Mouse (Mus musculus) regulatory T cell (primary cell): ENCODE results near the gene Ifitm7.

Experiments
- in situ Hi-C: fragments of 300-600 bp; cut with MboI, MseI; formaldehyde crosslinking; loops from one replicate; pipeline ENCODE4 v1.15.1; 2025; ENCODE audit warnings: high pct_unique_total_duplicates

Ifitm7 gene

DNA sequence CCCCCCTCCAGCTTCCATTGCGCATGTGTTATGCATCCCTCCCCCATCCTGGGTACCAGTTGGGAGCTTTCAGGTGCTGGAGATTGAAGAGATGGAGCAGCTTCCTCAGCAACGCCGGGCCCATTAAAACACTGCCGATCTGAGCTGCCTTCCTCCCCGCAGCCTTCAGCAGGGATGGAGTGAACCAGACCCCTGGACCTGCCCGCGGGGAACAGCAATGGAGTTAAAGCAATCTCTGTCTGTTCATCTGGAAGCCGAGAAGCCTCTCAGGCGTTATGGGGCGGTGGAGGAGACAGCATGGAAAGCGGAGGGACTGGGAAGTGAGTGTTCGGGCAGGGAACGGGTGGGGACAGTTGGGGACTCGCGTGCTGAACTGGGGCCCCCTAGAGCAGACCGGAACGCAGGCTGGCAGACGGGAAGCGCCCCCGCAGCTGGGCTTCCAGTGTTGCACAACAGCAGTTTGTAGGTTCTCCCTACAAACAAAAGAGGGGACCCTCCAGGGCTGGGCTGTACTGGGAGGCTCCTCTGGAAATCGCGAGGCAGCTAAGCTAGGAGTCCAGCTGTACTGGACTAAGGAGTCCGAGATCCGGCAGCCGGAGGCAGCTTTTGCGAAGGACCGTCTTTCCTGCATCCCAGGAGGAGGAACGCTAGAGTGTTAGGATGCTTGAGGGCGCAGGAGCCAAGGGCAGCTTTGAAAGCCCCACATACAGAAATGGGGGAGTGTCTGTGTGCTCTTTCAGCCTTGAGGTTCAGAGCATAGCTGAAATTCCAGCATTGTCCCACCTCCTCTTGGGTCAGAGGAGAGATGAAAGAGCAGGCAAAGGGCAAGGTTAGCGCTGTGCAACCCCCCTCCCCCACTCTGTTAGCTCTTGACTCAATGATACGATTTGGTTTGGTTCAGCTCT lies at the start of gene Ifitm7, which contains the start of gene 2900011O08Rik:
Gene Ifitm7, minus strand, starts transcription at position 315 of the 905 bp plus-strand sequence.
Gene 2900011O08Rik, plus strand, starts transcription at position 31 of the 905 bp plus-strand sequence.
- in situ Hi-C loops = loop anchor here (25.0 kb wide), 1 partner anchor 925 kb away; no protein-coding TSS in a partner anchor

DNA sequence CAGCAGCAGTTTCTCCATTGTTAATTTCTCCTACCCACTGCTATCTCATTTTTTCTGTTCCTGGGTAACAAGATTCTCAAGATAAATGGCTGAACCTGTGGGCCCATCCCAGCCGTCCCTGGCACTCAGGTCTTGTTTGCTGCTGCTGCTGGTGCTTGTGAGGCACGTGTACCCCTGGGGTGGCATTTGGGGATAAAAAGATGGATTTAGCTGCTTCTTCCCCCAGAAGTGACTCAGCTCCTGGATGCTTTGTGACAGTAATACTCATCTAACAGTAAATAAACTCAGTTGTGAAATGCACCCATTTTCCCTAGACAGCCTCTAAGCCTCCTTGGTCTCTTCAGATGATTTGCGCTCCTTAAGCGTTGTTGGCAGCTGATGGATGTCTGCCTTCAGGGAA lies 46.4 kb upstream of the Ifitm7 start:
- in situ Hi-C loops = no loop called here

DNA sequence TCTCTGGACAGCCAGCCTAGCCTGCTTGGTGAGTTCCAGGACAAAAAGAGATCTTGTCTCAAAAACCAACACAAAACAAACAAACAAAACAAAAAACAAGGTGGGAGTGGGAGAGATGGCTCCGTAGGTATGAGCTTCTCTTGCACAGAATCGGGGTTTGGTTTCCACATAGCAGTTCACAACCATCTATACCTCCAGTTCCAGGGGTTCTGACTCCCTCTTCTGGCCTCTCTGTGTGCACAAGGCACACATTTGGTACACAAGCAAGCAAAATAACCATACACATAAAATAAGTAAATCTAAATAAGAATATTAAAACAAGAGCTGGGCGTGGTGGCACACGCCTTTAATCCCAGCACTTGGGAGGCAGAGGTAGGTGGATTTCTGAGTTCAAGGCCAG lies 44.0 kb upstream of the Ifitm7 start:
- in situ Hi-C loops = no loop called here

DNA sequence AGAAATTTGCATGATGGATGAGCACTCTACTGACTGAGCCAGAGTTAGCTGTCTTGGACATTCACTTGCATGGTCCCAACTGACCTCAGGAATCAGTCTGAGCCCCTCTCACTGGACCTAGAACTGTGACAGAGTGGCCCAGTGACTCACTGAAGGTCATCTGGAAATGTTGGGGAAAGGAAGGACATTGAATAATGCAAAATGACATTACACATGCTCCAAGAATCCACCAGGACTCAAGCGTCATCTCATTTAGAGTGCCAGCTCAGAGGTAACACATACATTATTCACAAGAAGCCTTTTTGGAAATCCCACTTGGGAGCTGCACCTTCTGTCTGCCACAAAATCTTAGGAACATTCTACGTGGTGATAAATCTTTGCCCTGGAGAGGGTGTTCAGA lies 43.2 kb upstream of the Ifitm7 start:
- in situ Hi-C loops = no loop called here

DNA sequence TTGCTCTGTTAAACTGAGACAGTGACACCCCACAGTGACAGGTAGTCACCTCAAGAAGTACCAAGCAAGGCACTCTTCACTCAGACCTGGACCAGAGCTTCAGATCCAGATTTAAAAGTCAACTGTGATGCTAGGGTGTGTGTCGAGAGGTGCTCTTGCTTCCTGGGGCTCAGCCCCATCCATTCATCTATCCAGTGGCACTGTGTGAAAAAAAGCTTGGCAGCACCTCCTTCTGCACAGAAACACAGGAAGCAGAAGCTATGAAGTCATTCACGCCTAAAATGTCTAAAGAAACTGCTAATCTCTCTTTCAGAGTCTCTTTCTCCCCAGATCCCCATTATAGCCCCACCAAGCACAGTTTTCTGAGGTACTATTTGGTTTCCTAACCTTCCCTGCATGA lies 42.4 kb upstream of the Ifitm7 start:
- in situ Hi-C loops = no loop called here

DNA sequence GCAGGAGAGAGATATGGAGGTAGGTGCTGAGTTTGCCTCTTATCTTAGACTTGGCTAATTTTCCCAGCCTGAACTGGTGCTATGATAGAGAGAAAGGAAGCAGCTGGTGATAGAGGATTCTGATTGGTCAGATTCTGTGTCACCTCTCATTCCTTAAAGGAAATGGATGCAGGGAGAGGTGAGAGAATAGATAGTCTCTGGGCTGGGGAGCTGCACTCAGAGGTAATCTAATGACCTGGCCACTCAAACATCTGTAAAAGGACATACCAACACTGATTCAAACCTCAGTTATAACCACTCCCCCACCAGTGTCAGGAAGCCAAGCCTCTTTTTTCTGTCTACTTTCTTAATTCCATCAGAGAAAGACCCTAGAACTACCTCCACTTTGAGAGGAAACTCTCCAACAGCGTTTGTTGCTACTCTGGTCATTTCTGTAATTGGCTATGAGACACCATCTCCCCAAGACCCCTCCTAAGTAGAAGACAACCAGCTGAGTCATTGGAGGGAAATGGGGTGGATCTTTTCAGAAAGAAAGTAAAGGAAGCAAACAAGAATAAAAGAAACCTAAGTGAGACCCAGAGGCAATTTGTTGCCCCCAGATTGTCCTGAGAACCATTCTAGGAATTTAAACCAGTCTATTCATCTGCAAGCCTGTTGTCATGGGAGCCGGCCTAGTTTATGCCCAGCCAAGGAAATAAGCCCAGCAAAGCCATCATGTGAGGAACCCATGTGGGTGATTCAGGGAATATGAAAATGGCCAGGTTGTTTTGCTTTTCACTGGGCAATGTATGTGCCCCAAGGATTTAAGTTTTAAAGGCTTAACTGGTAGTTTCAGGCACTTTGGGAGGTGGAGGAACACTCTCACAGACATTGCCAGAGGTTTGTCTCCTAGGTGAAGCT lies 38.7 kb upstream of the Ifitm7 start:
- in situ Hi-C loops = no loop called here

DNA sequence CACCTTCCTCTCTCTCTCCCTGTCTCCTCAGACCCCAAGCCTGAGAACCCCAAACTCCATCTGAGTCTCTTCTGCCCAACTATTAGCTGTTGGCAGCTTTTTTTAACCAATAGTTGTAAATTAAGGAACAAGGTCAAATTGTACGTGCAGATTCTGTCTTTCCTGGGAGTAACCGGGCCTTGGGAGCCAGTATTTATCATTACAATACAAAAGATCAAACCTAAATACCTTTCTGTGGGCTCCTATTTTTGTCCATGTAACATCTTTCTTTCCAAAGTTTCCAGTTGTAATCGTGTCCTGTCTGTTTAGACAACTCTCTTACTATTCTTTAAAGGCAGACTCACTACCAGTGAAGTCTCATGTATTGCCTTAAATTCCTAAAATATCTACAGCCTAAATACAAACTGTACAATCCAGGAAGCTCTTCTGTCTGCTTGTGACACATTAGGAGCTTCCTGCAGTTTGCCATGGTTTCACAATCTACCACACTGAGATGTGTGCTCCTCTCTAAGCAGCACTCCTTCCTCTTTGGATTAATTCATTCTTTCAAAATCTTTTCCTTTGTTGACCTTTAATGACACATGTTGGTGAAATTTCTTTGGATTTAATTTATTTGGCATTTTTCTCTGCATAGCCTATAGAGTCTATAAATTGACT lies 34.6 kb upstream of the Ifitm7 start:
- in situ Hi-C loops = no loop called here

DNA sequence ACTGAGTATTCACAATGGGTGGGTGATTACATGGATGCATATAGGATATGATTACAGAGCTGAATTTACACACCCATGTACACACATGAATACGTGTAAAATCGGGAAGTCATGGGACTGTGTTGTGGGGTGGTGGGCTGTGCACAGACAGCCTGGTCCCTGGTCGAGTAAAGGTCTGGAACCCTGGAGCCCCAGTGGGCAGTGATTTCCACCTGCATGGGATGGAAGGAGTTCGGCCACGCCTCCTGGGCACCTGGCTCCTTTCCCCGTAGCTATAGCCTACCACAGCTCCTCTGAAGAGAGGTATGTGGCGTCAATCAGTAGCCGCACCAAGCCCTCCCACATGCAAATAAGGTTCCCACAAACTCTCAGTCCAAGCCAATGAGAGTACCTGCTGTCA lies 30.6 kb upstream of the Ifitm7 start:
- in situ Hi-C loops = no loop called here

DNA sequence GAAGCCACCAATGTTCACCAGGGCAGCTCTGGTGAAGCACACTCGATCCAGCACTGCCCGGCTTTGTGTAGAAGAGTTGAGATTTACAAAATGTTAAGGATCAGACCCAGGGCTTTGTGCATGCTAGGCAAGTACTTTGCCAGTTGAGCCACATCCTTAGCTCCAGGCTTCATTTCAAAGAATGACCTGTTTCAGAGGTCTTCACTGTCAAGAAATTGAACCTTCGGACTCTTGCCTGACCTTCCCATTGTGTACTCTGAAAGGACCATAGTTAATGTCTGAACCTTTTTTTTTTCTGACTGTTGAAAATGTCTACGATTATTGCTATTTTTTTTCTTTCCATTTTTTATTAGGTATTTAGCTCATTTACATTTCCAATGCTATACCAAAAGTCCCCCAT lies 23.3 kb upstream of the Ifitm7 start:
- in situ Hi-C loops = loop anchor here (10.0 kb wide), 1 partner anchor 765 kb away; no protein-coding TSS in a partner anchor

DNA sequence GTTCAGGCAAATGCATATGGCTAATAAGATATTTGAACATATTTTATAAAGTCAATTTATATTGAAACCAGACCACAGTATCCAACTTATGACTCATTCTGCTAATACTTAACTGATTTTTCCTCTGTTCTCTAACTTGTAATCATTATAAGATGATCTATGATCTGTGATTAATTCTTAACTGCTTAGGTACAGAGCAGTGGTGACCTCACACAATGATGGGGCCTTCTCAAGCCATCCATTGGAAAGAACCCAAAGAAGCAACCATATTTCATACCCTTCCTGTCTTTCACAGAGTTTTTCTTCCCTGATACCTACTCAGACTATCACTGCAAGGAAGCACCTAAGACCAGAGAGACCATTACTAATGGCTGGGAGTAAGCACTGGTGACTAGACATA lies 22.0 kb upstream of the Ifitm7 start:
- in situ Hi-C loops = loop anchor here (10.0 kb wide), 1 partner anchor 766 kb away; no protein-coding TSS in a partner anchor

DNA sequence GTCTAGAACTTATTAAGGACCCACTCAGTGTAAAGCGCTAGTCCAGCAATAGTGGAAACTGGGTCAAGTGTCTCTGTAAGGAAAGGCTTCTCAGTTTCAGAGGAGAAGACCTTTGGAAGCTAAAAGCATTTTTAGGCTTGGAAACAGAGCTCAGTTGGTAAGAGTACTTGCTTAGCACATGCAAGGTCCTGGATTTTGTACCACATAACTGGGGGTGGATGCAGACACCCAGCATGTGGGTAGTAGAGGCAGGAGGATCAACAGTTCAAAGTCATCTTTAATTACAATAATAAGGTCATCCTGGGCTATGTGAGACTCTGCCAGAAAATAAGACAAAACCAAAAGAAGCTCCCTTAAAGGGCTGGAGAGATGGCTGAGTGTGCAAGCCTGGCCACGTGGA lies 21.4 kb upstream of the Ifitm7 start:
- in situ Hi-C loops = loop anchor here (10.0 kb wide), 1 partner anchor 767 kb away; no protein-coding TSS in a partner anchor

DNA sequence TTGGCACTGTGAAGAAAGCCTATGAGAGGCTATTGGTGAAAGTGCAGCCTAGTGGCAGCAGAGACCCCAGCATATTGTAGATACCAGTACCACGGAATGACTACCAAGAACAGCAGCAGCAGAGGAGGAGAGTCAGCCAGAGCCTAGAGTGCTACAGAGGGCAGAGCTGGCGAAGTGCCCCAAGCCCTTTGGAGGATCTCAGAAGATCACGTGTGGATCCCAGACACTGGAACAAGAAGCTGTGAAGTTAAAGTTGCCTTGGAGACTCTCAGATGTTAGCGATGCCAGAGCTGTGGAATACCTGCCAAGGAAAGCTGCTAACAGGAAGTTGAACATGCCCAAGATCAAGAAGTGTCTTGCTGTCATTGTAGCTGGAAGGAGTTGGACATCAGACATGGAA lies 18.6 kb upstream of the Ifitm7 start:
- in situ Hi-C loops = loop anchor here (10.0 kb wide), 1 partner anchor 770 kb away; no protein-coding TSS in a partner anchor

DNA sequence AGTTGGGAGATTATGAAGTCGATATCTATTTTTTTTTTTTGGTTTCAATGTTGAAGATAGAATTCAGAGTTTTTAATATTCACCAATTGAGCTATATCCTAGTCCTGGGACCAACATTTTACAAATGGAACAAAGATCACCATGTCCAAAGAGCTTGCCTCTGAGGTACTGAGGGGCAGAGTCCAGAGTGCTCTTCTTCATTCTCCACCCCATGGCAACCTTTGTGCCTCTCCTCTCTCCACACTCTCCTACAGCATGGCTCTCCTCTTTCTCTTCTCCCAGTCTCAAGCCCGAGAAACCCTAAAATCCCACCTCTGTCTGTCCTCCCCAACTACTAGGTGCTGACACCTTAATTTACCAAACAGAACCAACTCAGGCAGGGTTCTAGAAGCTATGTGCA lies 18.0 kb upstream of the Ifitm7 start:
- in situ Hi-C loops = loop anchor here (10.0 kb wide), 1 partner anchor 770 kb away; no protein-coding TSS in a partner anchor

DNA sequence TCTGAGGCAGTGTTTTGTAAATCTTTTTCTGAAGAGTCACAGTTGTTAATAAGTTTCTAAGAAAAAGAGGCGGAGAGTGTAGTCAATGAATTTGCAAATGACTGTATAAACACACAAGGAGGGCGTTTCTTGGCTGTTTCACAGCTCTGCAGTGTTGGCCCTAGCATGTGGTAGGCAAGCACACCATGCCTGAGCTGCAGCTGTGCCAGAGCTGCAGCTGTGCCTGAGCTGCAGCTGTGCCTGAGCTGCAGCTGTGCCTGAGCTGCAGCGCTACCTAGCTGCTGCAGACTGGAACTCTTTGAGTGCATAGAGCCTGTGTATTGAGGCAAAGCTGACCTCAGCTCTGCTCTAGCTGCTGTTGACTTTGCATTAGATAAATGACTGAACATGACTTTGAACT lies 17.5 kb upstream of the Ifitm7 start:
- in situ Hi-C loops = loop anchor here (10.0 kb wide), 1 partner anchor 771 kb away; no protein-coding TSS in a partner anchor

DNA sequence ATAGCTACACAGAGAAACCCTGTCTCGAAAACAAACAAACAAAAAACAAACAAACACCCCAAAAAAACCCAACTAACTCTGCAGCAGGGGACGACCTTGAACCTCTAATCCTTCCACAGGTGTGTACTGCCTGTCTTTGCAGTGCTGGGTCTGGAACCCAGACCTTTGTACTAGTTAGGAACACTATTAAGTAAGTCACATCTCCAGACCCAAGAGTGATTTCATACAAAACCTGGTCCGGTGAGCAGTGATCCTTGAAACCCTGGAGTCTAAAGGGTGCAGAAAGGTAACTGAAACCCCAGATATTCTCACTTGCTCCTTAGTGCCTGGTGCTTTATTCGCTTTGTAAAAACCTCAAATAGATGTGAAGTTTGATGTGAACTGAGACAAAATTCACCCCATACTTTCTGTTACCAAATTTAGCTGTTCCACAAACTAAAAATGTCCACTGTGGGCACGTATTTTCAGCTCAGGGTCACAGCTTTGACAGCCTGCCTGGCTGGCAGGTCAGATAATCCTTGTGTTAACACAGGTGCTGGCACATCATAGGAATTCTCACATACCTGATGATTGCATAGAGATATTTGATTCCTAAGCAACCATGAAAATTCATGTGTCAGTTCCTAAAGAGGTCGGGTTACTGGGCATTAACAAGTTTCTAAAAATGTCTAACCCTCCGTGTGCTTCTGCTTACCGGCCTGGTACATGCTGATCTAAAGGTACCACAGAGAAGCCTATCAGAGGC lies 16.9 kb upstream of the Ifitm7 start:
- in situ Hi-C loops = loop anchor here (10.0 kb wide), 1 partner anchor 771 kb away; no protein-coding TSS in a partner anchor

DNA sequence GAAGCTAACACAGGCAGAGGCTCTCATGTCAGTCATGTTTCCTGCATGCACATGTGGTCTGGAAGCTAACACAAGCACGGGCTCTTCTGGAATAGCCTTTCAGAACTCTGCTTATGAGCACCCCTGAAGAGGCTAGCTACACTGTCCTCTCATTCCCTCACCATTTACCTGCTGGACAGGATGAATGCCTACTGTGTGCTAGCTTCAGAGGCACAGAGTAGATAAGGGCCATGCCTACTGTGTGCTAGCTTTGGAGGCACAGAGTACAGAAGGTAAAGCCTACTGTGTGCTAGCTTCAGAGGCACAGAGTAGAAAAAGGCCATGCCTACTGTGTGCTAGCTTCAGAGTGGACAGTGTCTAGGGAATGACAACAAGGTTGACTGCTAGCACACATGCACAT lies 7.8 kb upstream of the Ifitm7 start:
- in situ Hi-C loops = loop anchor here (5.0 to 25.0 kb wide), 2 partner anchors 48 to 932 kb away; no protein-coding TSS in a partner anchor

DNA sequence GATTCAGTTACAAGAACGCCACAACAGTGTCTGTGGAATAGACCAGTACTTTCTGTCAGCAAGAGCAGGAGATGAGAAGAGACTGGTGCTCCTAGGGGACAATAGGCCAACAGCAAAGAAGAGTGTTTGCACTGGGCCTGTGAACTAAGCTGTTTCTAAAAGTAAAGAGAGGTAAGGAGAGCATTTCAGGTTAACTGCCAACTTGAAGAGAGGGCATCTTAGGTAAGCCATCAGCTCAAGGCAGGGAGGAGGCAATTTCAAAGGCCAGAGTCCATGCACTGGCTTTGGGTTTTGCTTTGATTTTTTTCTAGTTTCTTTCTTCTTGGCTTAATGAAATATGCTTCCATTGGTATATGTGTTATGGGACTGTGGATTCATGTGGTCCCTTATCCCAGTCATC lies 7.4 kb upstream of the Ifitm7 start:
- in situ Hi-C loops = loop anchor here (5.0 to 25.0 kb wide), 2 partner anchors 48 to 932 kb away; no protein-coding TSS in a partner anchor

DNA sequence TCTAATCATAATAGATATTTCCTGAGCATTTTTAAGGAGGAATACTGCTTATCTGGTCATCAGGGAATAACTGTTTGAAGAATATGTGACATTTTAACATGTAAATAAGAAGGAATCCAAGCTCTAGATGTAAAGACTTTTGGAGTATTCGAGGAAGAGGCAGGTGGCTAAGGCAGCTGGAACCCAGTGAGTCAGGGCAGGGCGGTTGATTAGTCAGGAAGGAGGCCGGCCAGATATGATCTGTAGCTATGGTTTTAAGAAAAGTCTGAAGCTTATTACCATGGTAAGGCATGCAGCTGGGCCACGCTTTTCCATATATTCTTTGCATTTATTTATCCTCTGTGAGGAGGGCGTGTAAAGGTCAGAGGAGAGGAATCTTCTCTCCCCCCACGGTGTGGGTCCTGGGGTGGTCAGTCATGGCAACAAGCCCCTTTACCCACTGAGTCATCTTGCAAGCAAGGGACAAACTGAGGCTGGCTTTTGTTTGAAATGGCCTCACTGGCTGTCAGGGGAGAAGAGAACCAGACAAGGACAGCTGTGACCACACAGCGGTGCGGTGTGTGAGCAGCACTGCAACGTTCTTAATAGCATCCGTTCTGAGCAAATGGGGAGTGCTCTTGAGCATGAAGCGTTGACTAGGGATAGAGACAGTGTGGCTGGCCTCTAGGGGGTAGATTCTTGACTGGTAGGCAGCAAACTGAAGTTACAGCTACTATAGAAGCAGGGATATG lies 6.0 kb upstream of the Ifitm7 start:
- in situ Hi-C loops = loop anchor here (5.0 to 25.0 kb wide), 2 partner anchors 50 to 930 kb away; no protein-coding TSS in a partner anchor

DNA sequence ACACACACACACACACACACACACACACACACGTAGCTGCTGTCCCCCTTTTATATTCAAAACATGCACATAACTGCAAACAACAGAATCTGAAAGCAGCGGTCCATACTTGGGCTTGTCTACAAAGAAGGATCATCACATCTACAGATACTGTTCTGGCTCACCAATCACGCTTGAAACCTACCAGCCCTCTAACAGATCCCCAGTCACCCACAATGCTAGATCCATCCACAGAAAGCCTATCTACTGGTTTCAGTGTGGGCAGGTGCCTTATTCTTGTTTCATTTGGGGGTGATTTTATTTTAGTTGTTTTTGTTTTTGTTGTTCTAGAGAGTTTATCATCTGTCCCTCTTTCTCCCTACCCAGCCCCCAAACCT lies 503 bp downstream of the Ifitm7 start:
- in situ Hi-C loops = loop anchor here (25.0 kb wide), 1 partner anchor 924 kb away; no protein-coding TSS in a partner anchor

DNA sequence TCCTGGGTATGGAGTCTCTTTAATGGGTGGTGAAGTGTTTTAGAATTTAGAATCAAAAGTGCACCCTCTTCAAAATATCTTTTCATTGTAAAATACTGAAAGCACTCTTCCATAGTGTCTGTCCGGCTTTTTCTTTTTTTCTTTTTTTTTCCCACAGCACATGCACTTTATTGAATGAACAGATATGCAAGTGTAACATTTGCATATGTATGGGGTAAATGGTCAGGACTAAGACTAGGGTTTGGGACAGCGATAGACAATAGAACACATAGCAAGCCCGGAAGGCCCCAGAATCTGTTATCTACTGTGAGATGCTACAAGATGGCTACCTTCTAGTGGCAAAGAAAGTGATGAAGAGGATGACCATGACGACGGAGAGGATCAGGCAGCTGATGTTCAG lies 3.5 kb downstream of the Ifitm7 start:
- in situ Hi-C loops = loop anchor here (25.0 kb wide), 1 partner anchor 921 kb away; no protein-coding TSS in a partner anchor
